Mouse (Mus musculus) testis, adult 2 months (tissue): Measurements from ENCODE around the gene Myoz1.

Source experiments
- CTCF ChIP-seq: fragments of 200-500 bp; IDR thresholded peaks from 2 replicates; pipeline ENCODE4 v1.5.1; 2012; ENCODE audit warnings: low read depth, mild to moderate bottlenecking, inconsistent platforms, low read length, moderate library complexity; ENCODE audit not compliant: control insufficient read depth, insufficient read depth, insufficient replicate concordance
- POLR2A ChIP-seq: fragments of 200-500 bp; IDR thresholded peaks from 2 replicates; pipeline ENCODE4 v1.6.1; 2012; ENCODE audit warnings: low read depth, mild to moderate bottlenecking, inconsistent platforms, low read length, moderate library complexity; ENCODE audit not compliant: control insufficient read depth

- TF ChIP-seq CTCF (no peak), POLR2A (no peak)
Measured at GRCm38 (mm10) chr14:20696986-20697385, 40.6 kb upstream of the Myoz1 start.
